Mouse (Mus musculus) fibroblast of lung, adult 2 months (primary cell): ENCODE data around the gene Slc16a13.

Experiments
- DNase-seq: peaks from one replicate; pipeline ENCODE4 v3.0.0-alpha.2; 2011; ENCODE audit warnings: low read depth

Slc16a13 gene

DNA sequence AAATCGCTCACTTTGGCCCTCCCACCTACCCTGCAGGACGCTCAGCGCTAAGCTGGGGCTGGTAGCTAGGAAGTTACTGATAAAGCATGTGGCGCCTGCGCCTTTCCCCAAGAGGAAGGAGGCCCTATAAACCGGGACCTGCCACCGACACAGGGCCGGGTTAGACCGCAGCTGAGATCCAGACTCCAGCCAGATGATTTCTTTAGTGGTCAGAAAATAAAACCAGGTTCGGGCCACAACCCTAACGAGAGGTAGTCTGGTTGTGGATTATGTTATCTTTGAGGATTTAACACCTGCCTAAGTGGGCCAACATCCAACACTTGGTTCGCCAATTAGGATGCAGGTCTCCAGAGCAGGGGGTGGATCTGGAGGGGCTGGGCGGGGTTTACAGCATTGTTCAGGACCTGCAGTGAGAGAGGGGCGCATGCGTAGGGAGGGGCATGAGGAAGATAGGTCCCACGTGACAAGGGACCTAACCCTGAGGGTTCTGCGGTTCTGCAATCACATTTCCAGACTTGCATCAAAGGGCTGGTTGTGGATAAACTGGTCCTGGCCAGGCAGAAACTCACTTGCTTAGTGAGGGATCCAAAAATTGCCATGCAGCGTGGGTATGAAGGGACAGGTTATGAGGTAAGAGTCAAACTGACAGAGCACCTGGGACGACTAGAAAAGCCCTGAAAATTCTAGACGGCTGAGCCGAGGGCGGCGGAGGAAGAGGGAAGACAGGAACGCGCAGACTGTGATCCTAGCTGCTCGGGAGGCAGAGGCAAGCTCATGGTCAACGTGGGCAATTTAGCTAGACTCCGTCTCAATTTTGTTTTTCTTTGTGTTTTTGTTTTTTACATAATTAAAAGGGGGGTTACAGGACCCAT lies at the start of gene Slc16a13:
TSS of gene Slc16a13 (minus strand) at position 334 of the 872 bp plus-strand sequence.
- no peak for DNase-seq

DNA sequence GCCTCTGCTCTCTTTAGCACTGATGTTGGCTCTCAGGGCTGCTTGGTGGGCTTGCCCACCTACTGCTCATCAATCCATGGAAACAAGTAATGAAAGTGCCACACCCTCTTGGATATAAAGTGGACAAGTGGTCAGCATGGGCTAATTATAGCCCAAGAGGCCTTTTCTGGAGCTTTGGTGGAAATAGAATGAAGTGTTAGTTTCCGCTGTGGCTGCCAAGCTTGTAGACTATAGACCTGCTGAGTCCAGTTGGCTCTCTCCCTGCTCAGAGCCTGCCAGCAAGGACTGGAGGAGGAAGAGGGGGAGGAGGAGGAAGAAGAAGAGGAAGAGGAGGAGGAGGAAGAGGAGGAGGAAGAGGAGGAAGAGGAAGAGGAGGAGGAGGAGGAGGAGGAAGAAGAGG lies 45.5 kb upstream of the Slc16a13 start:
- no peak for DNase-seq

DNA sequence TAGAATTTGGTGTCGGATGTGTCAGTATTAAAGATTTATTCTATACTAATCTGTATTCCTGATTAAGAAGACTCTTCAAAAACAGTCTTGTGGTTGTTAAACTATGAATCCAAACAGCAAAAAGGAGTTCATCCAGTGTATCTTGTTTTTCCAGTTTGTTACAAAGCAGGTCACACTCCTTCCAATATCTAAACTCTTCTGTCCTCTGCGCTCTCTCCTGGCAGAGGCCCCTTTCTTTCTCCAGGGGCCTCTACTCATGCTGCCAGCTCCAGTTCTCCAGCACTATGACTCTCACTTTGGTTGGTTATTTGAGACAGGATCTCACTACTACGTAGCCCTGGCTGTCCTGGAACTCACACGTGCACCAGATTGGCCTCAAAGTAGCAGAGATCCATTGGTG lies 45.0 kb upstream of the Slc16a13 start:
- DNase-seq, result no peak

DNA sequence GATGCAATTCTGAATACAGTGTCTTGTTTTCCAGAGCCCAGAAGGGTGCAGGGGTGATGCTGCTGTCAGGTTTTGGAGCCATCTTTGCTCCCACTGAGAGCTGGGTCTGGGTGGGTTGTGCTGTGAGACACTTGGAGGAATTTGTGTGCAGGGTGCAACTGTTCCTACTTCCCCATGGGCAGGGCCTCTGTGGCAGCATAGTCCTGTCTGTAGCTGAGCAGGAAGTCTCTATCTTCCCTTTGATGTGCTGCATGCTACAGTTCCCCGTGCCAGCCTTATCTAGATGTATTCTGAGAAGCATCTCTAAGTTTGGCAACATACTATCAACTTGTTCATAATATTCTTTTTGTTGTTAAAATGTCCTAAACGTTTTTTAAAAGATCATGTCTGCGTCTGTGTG lies 44.4 kb upstream of the Slc16a13 start:
- no peak for DNase-seq

DNA sequence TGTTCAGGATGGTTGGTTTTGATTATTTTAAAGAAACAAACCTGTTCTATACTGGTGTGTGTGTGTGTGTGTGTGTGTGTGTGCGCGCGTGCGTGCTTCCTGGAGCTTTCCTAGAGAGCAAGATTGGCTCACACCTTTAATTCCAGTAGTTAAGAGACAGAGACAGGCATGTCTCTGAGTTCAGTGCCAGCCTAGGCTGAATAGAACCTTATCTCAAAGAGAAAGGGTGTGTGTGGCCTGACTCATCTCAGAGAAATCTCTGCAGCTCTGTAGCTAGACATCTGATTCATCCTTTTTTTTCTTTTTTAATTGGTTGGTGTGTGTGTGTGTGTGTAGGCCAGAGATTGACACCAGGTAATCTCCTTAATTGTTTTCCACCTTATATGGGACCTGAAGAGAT lies 38.2 kb upstream of the Slc16a13 start:
- DNase-seq, result no peak

DNA sequence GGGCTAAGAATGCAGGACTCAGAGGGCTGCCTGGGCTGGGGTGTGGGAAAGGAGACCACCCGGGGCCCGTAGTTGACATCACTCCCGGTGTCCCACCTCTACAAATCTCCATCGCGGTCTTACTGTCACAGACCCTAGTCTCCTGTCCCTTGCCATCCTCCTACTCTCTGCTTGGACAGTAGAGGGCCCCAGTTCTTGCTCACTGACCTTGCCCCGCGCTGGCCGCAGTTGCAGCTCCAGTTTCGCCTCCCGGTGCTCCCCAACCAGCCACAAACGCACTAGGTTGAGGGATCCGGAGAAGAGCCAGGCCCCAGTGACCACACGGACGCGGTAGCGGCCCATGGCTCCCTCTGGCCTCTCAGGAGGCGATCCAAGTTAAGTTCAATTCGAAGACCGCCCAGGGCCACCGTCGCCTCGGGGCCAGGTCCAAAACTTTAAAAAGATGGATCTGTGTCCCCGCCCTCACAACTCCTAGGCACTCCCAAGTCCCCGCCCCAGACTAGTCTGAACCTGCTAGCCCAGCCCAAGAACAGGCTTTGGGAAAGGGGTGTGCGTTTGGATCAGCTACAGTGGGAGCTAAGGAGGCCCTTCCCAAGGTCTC lies 34.2 kb upstream of the Slc16a13 start, which contains the start of gene Alox12:
TSS of gene Alox12 (minus strand) at position 423 of the 601 bp plus-strand sequence.
- DNase-seq, result no peak

DNA sequence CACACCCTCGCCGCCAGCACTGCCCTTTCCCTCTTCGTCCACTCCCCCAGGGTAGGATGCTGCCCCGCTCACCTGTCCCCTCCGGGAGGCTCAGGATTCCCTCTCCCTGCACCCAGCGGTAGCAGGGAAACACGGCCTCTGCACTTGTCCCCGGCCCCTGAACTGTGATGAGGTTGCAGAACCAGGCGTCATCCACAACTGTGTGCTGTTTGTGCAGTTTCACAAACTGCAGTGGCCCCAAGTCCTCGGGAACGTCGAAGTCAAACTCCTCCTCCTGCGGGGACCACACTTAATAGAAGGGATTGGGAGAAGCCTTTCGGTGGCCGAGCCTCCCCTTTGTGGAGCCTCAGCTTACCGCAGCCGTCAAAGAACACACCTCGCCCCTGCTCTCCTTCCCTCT lies 33.5 kb upstream of the Slc16a13 start:
- DNase-seq, result no peak

DNA sequence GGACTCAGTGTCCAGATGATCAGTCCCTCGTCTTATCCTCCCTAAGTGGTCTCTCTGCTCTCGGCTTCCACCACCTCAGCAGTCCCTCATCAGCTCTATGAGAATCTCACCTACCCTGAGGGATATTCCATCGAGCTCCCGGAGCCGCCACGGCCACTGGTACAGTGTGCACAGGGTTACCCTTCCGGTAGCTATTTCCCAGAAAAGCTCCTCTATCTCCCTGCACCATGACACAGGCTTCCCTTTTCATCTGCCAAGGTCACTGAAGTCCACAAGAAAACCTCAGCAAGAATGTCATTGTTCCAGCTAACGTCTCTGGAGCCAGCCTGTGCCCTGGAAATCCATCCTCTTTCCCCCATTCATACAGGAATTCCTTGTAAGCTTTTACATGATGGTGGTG lies 31.0 kb upstream of the Slc16a13 start:
- no peak for DNase-seq

DNA sequence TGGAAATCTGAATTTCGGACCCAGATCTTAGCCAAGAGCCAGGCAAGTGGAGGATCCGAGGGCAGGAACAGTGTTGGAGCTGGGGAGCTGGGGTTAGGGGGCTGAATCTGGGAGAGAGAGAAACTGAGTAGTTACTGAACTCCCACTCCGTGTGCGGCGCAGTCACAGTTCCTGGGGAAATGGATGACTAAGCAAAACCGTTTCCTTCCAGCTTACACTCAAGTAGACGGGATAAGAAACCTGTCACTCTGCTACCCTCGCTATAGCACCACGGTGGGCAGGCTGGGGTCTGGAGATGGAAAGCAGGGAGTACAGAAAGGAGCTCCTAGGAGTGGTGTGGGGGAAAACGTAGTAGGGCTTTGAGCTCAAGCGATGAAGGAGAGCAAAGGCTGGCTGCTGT lies 29.3 kb upstream of the Slc16a13 start:
- no peak for DNase-seq

DNA sequence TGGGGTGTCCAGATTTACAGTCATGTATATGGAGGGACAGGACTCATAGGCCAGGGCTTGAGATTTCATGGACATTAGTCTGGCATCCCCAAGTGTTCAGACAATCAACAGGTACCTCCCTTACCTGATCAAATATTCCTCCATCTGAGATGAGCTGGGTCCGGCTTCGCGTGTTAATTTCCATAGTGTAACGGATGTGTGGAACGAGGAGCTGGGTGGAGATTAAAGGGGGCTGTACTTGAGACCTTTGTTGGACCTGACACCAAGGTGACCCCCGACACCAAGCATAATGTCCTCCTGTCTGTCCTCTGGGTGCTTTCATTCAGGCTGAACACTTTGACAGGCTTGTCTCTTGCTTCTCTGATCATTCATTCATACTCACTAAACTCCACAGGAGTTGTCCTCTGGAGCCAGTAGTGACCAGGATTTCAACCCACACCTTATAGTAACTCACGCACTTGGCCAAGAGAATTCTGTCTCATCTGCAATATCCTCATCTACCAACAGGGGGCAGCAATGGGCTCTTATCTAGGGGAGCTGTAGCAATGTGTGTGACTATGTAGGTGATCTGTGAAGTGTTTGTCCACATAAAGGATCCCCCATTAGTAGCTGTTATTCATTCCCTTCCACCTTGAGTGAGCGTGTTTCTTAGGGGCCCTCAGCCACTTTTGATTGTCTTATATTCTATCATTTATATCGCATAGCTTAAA lies 26.4 kb upstream of the Slc16a13 start:
- DNase-seq, result no peak

DNA sequence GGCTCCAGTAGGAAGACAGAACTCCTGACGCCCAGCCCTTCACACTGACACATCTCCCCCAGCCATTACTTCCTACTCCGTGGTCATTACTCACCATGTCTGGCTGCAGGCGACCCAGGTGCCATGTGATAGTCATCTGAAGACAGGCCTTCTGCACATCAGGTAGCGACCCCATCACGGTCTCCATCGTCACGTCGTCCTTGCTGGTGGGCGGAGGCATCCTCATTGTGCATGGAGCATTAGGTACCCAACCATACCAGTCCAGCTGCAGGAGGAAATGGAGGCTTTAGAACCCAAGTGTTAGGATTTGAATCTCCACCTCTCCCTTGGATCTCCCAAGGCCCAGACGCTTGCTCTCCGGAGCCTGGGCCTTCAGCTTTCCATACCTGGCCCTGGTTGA lies 21.7 kb upstream of the Slc16a13 start:
- DNase-seq, result no peak

DNA sequence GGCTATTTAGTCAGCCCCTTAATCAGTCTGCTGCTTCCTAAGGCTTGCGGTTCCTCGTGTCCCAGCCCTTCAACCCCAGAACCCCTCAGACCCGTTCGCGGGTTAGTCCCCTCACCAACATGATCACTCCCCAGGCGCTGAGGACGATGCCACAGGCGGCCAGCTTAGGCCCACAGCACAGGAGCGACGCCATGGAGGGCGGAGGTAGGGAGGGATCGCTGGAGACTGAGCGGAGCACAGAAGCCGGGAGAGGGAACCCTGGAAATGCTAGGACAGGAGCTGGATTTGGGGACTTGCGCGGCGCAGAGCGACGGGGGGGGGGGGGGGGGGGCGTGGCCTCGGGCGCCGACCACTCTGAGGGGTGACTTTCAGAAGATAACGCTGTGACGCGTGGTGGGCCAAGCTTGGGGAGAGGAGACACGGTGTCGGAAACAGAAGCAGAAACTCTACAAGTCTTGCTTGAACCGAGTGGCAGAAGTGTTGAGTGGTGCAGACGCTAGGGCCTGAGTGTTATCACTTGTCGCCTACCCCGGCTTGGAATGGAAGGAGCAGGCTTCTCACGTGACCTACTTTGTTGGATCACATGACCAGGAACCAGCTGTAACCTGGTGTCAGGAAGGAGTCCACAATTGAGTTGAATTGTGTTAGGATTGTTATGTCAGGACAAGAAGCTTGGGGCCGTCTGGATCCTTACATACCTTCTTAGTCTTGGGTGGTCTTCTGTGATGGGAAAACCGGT lies 18.8 kb upstream of the Slc16a13 start, which contains the start of the genes Gm21988 and Rnasek:
TSS of gene Gm21988 (minus strand) at position 290 of the 739 bp plus-strand sequence.
TSS of gene Rnasek (minus strand) at position 302 of the 739 bp plus-strand sequence.
- DNase-seq, result no peak

DNA sequence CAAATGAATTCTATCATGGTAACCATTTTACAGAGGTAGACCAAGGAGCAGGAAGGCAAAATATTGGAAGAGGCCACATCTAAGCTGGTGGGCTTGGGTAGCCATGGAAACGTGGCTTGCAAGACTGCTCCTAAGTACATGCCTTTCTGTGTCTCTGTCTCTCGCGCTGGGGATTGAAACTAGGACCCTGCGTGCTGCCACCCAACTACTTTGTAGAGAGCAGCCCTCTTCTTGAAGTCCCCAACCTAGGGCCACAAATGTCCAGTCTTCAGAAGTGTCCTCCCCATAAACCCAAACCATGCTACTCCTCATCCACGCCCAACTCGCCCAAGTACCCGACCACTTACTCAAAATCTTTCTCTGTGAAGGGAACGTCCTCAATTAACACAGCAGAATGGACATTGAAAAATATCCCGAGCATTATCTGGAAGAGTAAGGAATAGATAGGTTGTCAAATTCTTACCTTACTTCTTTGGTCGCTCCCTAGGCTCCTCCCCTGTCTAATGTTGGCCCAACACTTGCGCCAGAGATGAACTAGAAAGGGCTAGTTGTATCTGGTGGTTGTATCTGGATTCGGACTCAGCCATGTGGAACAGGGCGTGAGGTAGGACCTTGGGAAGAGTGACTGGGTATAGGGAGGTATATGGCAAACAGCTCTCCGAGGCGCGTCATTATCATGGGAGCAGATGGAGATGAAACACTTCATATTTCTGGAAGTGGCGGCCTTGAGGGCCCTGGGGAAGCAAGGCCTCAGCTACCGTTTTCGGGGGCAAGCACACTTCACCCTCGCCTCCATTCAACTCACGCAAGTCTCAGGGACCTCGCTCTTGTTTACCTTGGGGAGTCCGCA lies 18.0 kb upstream of the Slc16a13 start:
- DNase-seq, result no peak

DNA sequence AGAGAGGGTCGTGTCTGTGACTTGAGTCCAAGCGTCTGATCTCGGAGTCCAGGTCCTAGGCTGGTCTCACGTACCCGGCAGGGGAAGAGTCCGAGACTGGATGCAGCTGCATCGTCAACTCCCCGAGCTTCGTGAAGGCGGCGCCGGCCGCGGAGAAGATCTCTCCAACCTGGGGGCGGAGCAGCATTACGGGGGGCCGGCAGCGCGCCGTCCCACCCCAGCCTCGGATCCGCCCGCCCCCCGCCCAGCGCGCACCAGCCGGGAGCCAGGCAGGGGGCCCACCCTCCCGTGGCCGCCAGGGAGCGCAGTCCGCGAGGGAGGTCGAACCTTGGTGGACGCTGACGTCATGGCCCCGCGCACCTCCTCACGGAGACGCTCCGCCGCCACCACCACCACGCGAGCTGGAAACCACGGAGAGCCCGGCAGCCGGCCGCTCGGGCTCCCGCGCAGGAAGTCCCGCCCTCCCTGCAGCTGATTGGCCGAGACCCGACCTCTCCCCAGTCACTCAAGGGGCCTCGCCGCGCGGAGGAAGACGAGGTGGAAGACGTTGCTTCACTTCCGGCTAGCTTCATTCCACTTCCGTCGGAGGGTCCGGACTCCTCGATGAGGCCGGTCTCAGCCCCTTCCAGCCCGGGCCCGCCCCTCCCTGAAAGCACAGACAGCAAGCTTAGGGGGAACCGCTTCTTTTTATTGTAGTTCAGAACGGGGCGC lies 16.7 kb upstream of the Slc16a13 start, which contains the start of gene 0610010K14Rik:
TSS of gene 0610010K14Rik (minus strand) at position 458 of the 711 bp plus-strand sequence.
- DNase-seq, result peak; percentile 79

DNA sequence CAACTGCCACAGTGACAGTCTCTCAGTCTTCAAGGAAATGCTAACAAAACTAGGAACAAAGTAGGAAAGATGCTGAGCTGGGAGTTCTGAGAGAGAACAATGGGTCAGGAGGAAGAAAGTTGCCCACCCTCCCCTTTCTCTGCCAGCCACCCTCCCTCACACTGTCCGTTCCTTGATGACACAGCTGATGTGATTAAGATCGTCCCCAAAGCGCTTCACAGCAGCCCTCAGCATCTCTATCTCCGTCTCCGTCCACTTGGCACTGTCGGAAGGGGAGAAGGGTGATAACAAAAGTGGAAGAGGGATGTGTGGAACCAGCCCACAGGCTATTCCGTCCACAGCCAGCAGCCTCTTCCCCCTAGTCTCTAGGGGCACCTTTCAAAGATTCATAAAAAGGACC lies 15.9 kb upstream of the Slc16a13 start:
- no peak for DNase-seq

DNA sequence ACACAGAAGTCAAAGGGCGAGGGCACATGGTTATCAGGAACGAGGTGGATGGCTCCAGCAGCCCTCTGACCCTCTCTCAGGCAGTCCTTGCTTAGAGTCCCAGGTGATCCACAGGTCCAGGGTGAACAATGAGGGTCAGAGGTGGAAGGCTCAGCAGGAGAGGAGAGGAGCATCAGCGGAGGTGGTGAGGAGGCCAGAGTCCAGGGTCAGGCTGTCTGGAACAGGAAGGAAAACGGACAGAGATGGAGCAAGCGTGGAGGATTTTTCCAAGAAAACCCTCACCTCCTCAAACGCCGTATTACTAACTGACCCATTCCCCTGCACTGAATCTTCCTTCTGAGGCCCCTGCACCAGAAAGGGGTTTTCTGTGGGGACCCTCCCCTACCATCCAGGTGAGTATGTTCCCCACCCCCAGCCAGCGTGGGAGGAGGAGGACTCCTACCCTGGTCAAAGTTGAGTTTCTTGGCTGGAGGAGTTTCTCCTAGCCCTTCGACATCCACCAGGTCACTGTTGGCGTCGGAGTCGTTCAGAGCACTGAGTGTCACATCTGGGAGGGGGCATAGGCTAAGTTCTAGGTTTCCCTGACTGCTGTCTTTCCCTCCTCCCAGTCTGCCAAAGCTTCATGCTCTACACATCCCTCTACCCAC lies 14.5 kb upstream of the Slc16a13 start:
- no peak for DNase-seq

DNA sequence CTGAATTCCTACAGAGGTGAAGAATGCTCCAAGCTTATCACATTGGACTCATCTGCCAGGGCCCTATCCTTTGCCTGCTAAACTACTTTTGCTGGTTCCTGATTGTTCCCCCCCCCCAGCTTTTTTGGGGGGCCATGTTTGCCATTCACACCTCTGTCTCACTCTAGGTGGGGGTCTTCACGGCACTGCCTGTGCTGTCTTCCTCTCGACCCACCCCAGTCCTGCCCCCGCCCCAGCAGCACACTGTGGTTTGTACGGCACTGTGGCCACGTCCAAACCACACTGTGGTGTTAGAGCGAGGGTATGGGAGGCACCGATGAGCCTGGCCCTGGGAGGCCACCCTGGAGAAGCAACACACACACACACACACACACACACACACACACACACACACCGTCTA lies 13.6 kb upstream of the Slc16a13 start:
- DNase-seq, result no peak

DNA sequence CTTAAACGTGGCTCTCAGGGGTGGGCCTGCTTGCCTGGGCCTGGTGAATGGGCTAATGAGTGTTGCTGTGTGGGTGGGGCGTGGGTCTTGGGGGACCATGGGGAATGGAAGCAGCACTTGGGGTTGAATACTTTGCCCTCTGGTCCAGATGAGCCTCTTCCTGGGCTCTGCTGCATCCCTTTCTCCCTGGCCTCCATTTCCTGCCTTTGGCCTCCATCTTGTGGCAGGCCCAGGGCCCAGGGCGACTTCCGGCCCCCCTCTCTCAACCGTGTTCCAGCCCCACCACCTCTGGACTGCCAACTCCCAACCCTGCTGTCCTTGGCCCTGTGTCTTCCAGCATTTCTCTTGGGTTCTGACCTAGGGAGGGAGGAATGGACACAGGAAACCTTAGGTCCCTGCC lies 13.2 kb upstream of the Slc16a13 start:
- DNase-seq, result no peak

DNA sequence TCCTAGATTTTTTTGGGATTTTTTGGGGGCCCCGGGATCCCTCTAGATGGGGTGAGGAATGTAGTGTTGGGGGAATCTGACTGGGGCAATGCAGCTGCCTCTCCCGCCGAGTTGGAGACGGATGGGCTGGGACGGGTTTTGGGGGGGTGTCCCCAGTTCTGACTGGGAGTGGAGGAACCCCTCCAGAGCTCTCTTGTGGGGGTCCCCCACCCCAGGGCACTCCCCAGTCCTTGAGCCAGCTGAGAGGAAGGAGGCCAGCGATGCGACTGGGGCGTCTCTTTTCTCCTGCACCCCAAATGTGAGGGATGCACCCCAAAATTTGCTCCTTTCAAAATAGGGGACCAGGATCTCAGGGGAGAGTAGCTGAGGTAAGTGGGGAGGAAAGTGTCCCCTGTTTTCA lies 12.2 kb upstream of the Slc16a13 start:
- DNase-seq, result no peak

DNA sequence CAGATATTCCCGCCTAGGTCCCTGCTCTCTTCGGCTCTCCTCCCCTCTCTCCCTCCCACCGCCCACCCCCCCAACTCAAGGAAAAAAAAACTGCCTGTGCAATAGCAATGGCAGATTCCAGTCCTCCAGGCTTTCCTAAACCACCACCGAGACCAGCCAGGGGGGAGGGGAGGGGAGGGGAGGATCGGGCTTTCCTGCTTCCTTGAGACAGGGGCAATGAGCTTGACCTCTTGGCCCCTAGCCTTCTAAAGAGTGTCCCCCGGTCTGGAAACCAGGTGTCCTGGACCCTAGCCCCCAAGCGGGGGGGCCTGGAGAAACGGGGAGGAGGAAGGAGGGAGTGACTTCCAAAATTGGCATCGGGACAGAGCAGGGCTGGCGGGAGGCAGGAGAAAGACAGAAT lies 11.7 kb upstream of the Slc16a13 start:
- DNase-seq, result no peak
